8 mouse cellular contexts compared by ENCODE assay signal in the genomic region with DNA sequence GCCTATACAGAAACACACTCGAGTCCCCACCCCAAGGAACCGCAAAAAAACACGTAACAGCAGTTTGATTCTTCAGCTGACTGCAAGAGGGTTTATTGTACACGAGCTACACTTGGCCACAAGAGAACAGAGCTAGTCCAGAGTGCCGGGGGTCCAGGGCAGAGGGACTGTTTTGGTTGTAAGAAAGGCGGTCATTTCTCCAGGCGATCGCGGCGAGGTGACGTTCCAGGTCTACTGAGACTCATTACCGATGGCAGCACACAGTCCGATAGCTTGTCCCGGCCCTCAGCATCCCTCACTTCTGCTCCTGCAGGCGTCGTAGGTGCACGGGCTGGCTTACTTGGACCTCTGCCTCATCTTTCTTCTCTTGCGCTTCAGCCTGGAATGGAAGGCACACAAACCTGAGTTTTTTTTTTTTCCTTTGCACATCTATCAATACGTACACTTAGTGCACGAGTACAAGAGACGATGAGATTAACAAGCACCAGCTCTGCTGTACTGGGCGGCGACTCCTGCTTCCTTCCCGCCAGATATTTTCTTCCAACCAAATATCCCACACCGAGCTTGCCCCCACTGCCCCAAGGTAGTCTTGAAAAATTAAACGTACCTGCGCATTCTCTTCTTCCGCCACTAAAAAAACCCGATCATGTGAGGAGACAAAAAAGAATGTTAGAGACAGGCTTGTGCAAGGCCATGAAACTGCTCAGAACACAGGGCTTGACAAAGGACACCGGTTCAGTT. TPM values are rescaled to one million over a fixed set of nuclear protein-coding genes. Genes with fewer than 3 reads are reported as not detected.
A peak's percentile ranks its signal among the peaks of the same experiment; 100 is the strongest.
DNase-seq lines count a peak whose midpoint lies in the region; ATAC-seq and TF ChIP-seq lines count a peak whose summit lies in the region.
"Not testable (repeated sequence)": the region's sequence is repeated elsewhere in the genome, so short reads cannot be mapped to it uniquely, and the experiment has no call there.

No protein-coding gene starts in this region.

- not testable (repeated sequence) for DNase-seq in ES-E14 (ENCODE audit: low read depth, low spot score); forebrain, postnatal 0 days; hindbrain, embryonic 14.5 days (ENCODE audit: low spot score); lung, embryonic 14.5 days
- peak; percentile 10 for DNase-seq in left cerebral cortex, postnatal 4 days
- peak; percentile 29 for DNase-seq in neural tube, embryonic 10.5 days (ENCODE audit: extremely low spot score, low spot score)

- H3K4me1 ChIP-seq in ES-E14 (ENCODE audit: control insufficient read depth in 2 of 2, insufficient read depth in 2 of 2, low read length in 2 of 2, poor library complexity in 1 of 2): peaks cover 0 to 19% of the 10 kb centered on the region in 2 experiments; a peak in 1 of 4 replicates
- not testable (repeated sequence) for H3K4me1 ChIP-seq in cortical plate, adult 2 months (ENCODE audit: control insufficient read depth, insufficient read depth, low read length); forebrain, postnatal 0 days (ENCODE audit: insufficient read depth); lung, embryonic 14.5 days (ENCODE audit: insufficient read depth); testis, adult 2 months (ENCODE audit: control insufficient read depth, insufficient read depth, low read length)
- peaks cover 15% of the 10 kb centered on the region for H3K4me1 ChIP-seq in hindbrain, embryonic 14.5 days (replicated peaks; ENCODE audit: control insufficient read depth, insufficient read depth, low read length)

- in situ Hi-C loops in ES-E14 (cut with MboI; ENCODE audit: low sequenced_read_pairs in 2 of 2, unreplicated experiment in 2 of 2): not testable (repeated sequence)

- peak overlapping the region; percentile 89 for H3K27ac ChIP-seq in ES-E14 (ENCODE audit: insufficient read depth, low read depth, low read length, poor library complexity, severe bottlenecking)
- H3K27ac ChIP-seq in cortical plate, adult 2 months (ENCODE audit: insufficient read depth, low read length): peak overlapping the region; percentile 53
- H3K27ac ChIP-seq in forebrain, postnatal 0 days (ENCODE audit: low read depth, low read length): peak overlapping the region; percentile 99
- peak overlapping the region; percentile 98 for H3K27ac ChIP-seq in hindbrain, embryonic 14.5 days
- H3K27ac ChIP-seq in lung, embryonic 14.5 days (ENCODE audit: low read depth): peak overlapping the region; percentile 98
- H3K27ac ChIP-seq in testis, adult 2 months (ENCODE audit: control insufficient read depth, insufficient read depth, low read depth, low read length): peak overlapping the region; percentile 96

- under 1% methylated on average over 27 of the region's 30 CpGs for WGBS in forebrain, postnatal 0 days
- under 1% methylated on average over 27 of the region's 30 CpGs for WGBS in hindbrain, embryonic 14.5 days
- WGBS in lung, embryonic 14.5 days: under 1% methylated on average over 23 of the region's 30 CpGs

- H3K9me3 ChIP-seq in ES-E14 (ENCODE audit: control insufficient read depth, insufficient read depth, low read depth, low read length); forebrain, postnatal 0 days (ENCODE audit: low read length); hindbrain, embryonic 14.5 days (ENCODE audit: control insufficient read depth, low read length); lung, embryonic 14.5 days (ENCODE audit: low read depth, low read length): not testable (repeated sequence)

- peak overlapping the region; percentile 84 for H3K4me2 ChIP-seq in forebrain, postnatal 0 days (ENCODE audit: low read depth)
- peak overlapping the region; percentile 82 for H3K4me2 ChIP-seq in hindbrain, embryonic 14.5 days (replicated peaks)
- H3K4me2 ChIP-seq in lung, embryonic 14.5 days: peak overlapping the region; percentile 79

- H3K9ac ChIP-seq in ES-E14 (ENCODE audit: insufficient read depth, low read depth, low read length, poor library complexity, severe bottlenecking): peak overlapping the region; percentile 93
- peak overlapping the region; percentile 92 for H3K9ac ChIP-seq in forebrain, postnatal 0 days
- peak overlapping the region; percentile 94 for H3K9ac ChIP-seq in hindbrain, embryonic 14.5 days
- peak overlapping the region; percentile 96 for H3K9ac ChIP-seq in lung, embryonic 14.5 days

- not testable (repeated sequence) for ATAC-seq in forebrain, postnatal 0 days; hindbrain, embryonic 14.5 days (ENCODE audit: low FRiP score)
- 0 out of 2 replicates have a peak, but pooled peaks have one; percentile 0 for ATAC-seq in lung, embryonic 14.5 days (ENCODE audit: insufficient read depth)

- not testable (repeated sequence) for TF ChIP-seq POLR2A in cortical plate, adult 2 months (IDR thresholded peaks at IDR 0.05; ENCODE audit: extremely low read depth, insufficient read depth, low read length); testis, adult 2 months (IDR thresholded peaks at IDR 0.05; ENCODE audit: control insufficient read depth, low read depth, low read length)

- peaks cover 30% of the 10 kb centered on the region for H3K36me3 ChIP-seq in ES-E14 (ENCODE audit: control insufficient read depth, insufficient read depth, low read length, poor library complexity, severe bottlenecking)
- H3K36me3 ChIP-seq in forebrain, postnatal 0 days (ENCODE audit: insufficient read depth): peaks cover 26% of the 10 kb centered on the region
- H3K36me3 ChIP-seq in hindbrain, embryonic 14.5 days (replicated peaks; ENCODE audit: control insufficient read depth, insufficient read depth): peaks cover 23% of the 10 kb centered on the region
- peaks cover 30% of the 10 kb centered on the region for H3K36me3 ChIP-seq in lung, embryonic 14.5 days (ENCODE audit: insufficient read depth)
- H3K36me3 ChIP-seq in testis, adult 2 months (ENCODE audit: control insufficient read depth, insufficient read depth, low read length): peaks cover 11% of the 10 kb centered on the region

- intact Hi-C loops in left cerebral cortex, postnatal 4 days (cut with DNase I): not testable (repeated sequence)

- H3K4me3 ChIP-seq in ES-E14 (ENCODE audit: insufficient read depth in 1 of 2, low read depth in 1 of 2, low read length in 2 of 2, poor library complexity in 1 of 2, severe bottlenecking in 1 of 2): peak overlapping the region; percentile 91
- peak overlapping the region; percentile 81 for H3K4me3 ChIP-seq in cortical plate, adult 2 months (ENCODE audit: insufficient read depth, low read length)
- peak overlapping the region; percentile 74 for H3K4me3 ChIP-seq in forebrain, postnatal 0 days (ENCODE audit: low read depth, low read length)
- peak overlapping the region; percentile 82 for H3K4me3 ChIP-seq in hindbrain, embryonic 14.5 days (replicated peaks; ENCODE audit: low read length)
- peak overlapping the region; percentile 86 for H3K4me3 ChIP-seq in lung, embryonic 14.5 days (ENCODE audit: low read depth, low read length)
- peak overlapping the region; percentile 91 for H3K4me3 ChIP-seq in testis, adult 2 months (ENCODE audit: control insufficient read depth, low read depth, low read length)

- H3K27me3 ChIP-seq in forebrain, postnatal 0 days (ENCODE audit: insufficient read depth, low read length); hindbrain, embryonic 14.5 days (ENCODE audit: control insufficient read depth, insufficient read depth, low read length); lung, embryonic 14.5 days (ENCODE audit: insufficient read depth, low read length); testis, adult 2 months (ENCODE audit: control insufficient read depth, insufficient read depth, low read length): not testable (repeated sequence)

- not testable (repeated sequence) for TF ChIP-seq CTCF in cortical plate, adult 2 months (IDR thresholded peaks at IDR 0.05; ENCODE audit: extremely low read depth, insufficient read depth, low read length); forebrain, postnatal 0 days (IDR thresholded peaks at IDR 0.05; ENCODE audit: low read depth); lung, embryonic 14.5 days (IDR thresholded peaks at IDR 0.05; ENCODE audit: low read depth); testis, adult 2 months (IDR thresholded peaks at IDR 0.05; ENCODE audit: control insufficient read depth, insufficient read depth, insufficient replicate concordance, low read depth, low read length)

RNA-seq across cellular contexts. Expression of a gene that starts 0.6 kb away (rescaled TPM):
- total RNA-seq in ES-E14 (2012; rRNA removed): 18.8 and 19.5 TPM in 2 replicates
- 11.9 and 12.9 TPM in 2 replicates for polyA plus RNA-seq in cortical plate, adult 2 months (2012; rRNA removed)
- 15.0 and 20.6 TPM in 2 replicates for total RNA-seq in forebrain, postnatal 0 days (2014; rRNA removed)
- polyA plus RNA-seq in forebrain, postnatal 0 days (2015; fragmentation: Nextera tagmentation; extraction: Ambion mirVana): 12.7 and 12.8 TPM in 2 replicates
- 14.5 and 16.3 TPM in 2 replicates for polyA plus RNA-seq in hindbrain, embryonic 14.5 days (2014; fragmentation: Nextera tagmentation; extraction: Ambion mirVana)
- 10 to 100 TPM; 14.0 to 15.2 TPM for total RNA-seq in left cerebral cortex, postnatal 4 days (2021)
- 11.0 and 14.5 TPM in 2 replicates for polyA plus RNA-seq in lung, embryonic 14.5 days (2014; fragmentation: Nextera tagmentation; extraction: Ambion mirVana)
- 29.9 and 33.9 TPM in 2 replicates for polyA plus RNA-seq in testis, adult 2 months (2012; rRNA removed)

RNA-seq across cellular contexts. Expression of a gene that starts 0.9 kb away (rescaled TPM):
- 5,552 and 6,346 TPM in 2 replicates for total RNA-seq in ES-E14 (2012; rRNA removed)
- polyA plus RNA-seq in cortical plate, adult 2 months (2012; rRNA removed): 2,251 and 2,284 TPM in 2 replicates
- 877 and 1,605 TPM in 2 replicates for total RNA-seq in forebrain, postnatal 0 days (2014; rRNA removed)
- polyA plus RNA-seq in forebrain, postnatal 0 days (2015; fragmentation: Nextera tagmentation; extraction: Ambion mirVana): 2,439 and 3,234 TPM in 2 replicates
- 2,254 and 2,846 TPM in 2 replicates for polyA plus RNA-seq in hindbrain, embryonic 14.5 days (2014; fragmentation: Nextera tagmentation; extraction: Ambion mirVana)
- total RNA-seq in left cerebral cortex, postnatal 4 days (2021): 1,000 to 10,000 TPM; 2,825 to 2,926 TPM
- 4,697 and 4,895 TPM in 2 replicates for polyA plus RNA-seq in lung, embryonic 14.5 days (2014; fragmentation: Nextera tagmentation; extraction: Ambion mirVana)
- polyA plus RNA-seq in testis, adult 2 months (2012; rRNA removed): 1,504 and 1,952 TPM in 2 replicates

RNA-seq across cellular contexts. Expression of a gene that starts 17.6 kb away (rescaled TPM):
- total RNA-seq in ES-E14 (2012; rRNA removed): 127 and 170 TPM in 2 replicates
- 67.5 and 71.0 TPM in 2 replicates for polyA plus RNA-seq in cortical plate, adult 2 months (2012; rRNA removed)
- total RNA-seq in forebrain, postnatal 0 days (2014; rRNA removed): 119 and 122 TPM in 2 replicates
- 128 and 135 TPM in 2 replicates for polyA plus RNA-seq in forebrain, postnatal 0 days (2015; fragmentation: Nextera tagmentation; extraction: Ambion mirVana)
- polyA plus RNA-seq in hindbrain, embryonic 14.5 days (2014; fragmentation: Nextera tagmentation; extraction: Ambion mirVana): 129 and 149 TPM in 2 replicates
- 100 to 1,000 TPM; 111 TPM for total RNA-seq in left cerebral cortex, postnatal 4 days (2021)
- polyA plus RNA-seq in lung, embryonic 14.5 days (2014; fragmentation: Nextera tagmentation; extraction: Ambion mirVana): 240 and 244 TPM in 2 replicates
- polyA plus RNA-seq in testis, adult 2 months (2012; rRNA removed): 31.7 and 36.5 TPM in 2 replicates

RNA-seq across cellular contexts. Expression of a gene that starts 22.6 kb away (rescaled TPM):
- total RNA-seq in ES-E14 (2012; rRNA removed): 62.7 and 135 TPM in 2 replicates
- polyA plus RNA-seq in cortical plate, adult 2 months (2012; rRNA removed): 11.6 and 12.0 TPM in 2 replicates
- total RNA-seq in forebrain, postnatal 0 days (2014; rRNA removed): 9.9 and 14.8 TPM in 2 replicates
- polyA plus RNA-seq in forebrain, postnatal 0 days (2015; fragmentation: Nextera tagmentation; extraction: Ambion mirVana): 4.4 and 5.3 TPM in 2 replicates
- 13.7 and 14.5 TPM in 2 replicates for polyA plus RNA-seq in hindbrain, embryonic 14.5 days (2014; fragmentation: Nextera tagmentation; extraction: Ambion mirVana)
- total RNA-seq in left cerebral cortex, postnatal 4 days (2021): 10 to 100 TPM; 13.7 to 16.3 TPM
- polyA plus RNA-seq in lung, embryonic 14.5 days (2014; fragmentation: Nextera tagmentation; extraction: Ambion mirVana): 21.5 and 23.0 TPM in 2 replicates
- 1.6 and 3.1 TPM in 2 replicates for polyA plus RNA-seq in testis, adult 2 months (2012; rRNA removed)

RNA-seq across cellular contexts. Expression of a gene that starts 41.2 kb away (rescaled TPM):
- 24.9 and 30.3 TPM in 2 replicates for total RNA-seq in ES-E14 (2012; rRNA removed)
- 7.6 and 9.1 TPM in 2 replicates for polyA plus RNA-seq in cortical plate, adult 2 months (2012; rRNA removed)
- 1.3 and 1.4 TPM in 2 replicates for total RNA-seq in forebrain, postnatal 0 days (2014; rRNA removed)
- 0.41 and 0.68 TPM in 2 replicates for polyA plus RNA-seq in forebrain, postnatal 0 days (2015; fragmentation: Nextera tagmentation; extraction: Ambion mirVana)
- 1.5 and 1.8 TPM in 2 replicates for polyA plus RNA-seq in hindbrain, embryonic 14.5 days (2014; fragmentation: Nextera tagmentation; extraction: Ambion mirVana)
- under 1 TPM; 0.62 to 0.66 TPM for total RNA-seq in left cerebral cortex, postnatal 4 days (2021)
- 20.2 and 22.9 TPM in 2 replicates for polyA plus RNA-seq in lung, embryonic 14.5 days (2014; fragmentation: Nextera tagmentation; extraction: Ambion mirVana)
- polyA plus RNA-seq in testis, adult 2 months (2012; rRNA removed): 0.77 and 2.1 TPM in 2 replicates
